ENCODE assay signal across 7 mouse cellular contexts in the genomic region with DNA sequence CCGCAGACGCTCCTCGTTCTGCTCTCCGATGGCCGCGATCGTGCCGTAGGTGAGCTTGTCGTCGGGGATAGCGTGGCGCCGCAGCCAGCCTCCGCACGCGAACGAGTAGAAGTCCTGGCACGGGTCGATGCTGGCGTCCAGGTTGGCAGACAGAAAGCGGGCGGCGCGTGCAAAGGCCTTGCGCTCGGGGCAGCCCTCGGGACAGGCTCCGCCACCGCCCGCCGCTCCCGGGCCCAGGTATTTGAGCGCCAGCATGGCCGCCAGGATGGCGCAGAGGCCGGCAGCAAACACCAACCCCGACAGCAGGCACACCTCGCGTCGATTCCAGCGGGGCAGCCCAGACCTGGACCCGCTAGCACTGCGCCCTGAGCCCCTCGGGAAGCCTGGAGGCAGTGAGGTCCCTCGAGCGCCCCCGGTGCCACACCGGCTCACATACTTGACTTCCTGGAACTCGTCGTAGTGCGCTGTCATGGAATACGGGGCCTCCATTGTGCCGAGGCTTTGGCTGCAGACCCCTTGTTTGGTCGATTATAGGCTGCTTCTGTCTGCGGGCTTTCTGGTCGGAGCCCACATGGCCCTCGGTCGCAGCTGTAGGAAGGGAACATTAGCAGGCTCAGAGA. TPM values are rescaled to one million over a fixed set of nuclear protein-coding genes. Genes with fewer than 3 reads are reported as not detected.
A peak's percentile ranks its signal among the peaks of the same experiment; 100 is the strongest.
DNase-seq lines count a peak whose midpoint lies in the region; ATAC-seq and TF ChIP-seq lines count a peak whose summit lies in the region.

No protein-coding gene starts in this region.

- WGBS in lung, embryonic 14.5 days, result 1% methylated on average over 56 of the region's 58 CpGs
- 2% methylated on average over 58 of the region's 58 CpGs for WGBS in forebrain, embryonic 10.5 days
- WGBS in limb, embryonic 12.5 days, result 2% methylated on average over 58 of the region's 58 CpGs
- WGBS in small intestine, adult 2 months, result 3% methylated on average over 56 of the region's 58 CpGs

- peak overlapping the region; percentile 56 for H3K4me2 ChIP-seq in lung, embryonic 14.5 days
- H3K4me2 ChIP-seq in limb, embryonic 12.5 days, result peak overlapping the region; percentile 59

- no peak for DNase-seq in lung, embryonic 14.5 days
- DNase-seq in lung, postnatal 36 days, result no peak
- no peak for DNase-seq in forebrain, embryonic 10.5 days (ENCODE audit: extremely low spot score, low spot score)
- no peak for DNase-seq in urinary bladder, postnatal 10 days (ENCODE audit: low spot score)
- no peak for DNase-seq in yolk sac, embryonic 10.5 days (ENCODE audit: low spot score)

- peak; percentile 20; the same call in 1 of the 2 replicates for TF ChIP-seq CTCF in lung, embryonic 14.5 days (IDR thresholded peaks at IDR 0.05; ENCODE audit: low read depth)
- TF ChIP-seq CTCF in small intestine, adult 2 months (IDR thresholded peaks at IDR 0.05; ENCODE audit: extremely low read depth, insufficient read length, insufficient replicate concordance, low read depth, low read length), result no peak

- no peak overlapping the region for H3K9ac ChIP-seq in lung, embryonic 14.5 days
- no peak overlapping the region for H3K9ac ChIP-seq in limb, embryonic 12.5 days (replicated peaks)

- H3K9me3 ChIP-seq in lung, embryonic 14.5 days (ENCODE audit: low read depth, low read length), result no peaks in the 10 kb centered on the region
- H3K9me3 ChIP-seq in forebrain, embryonic 10.5 days, result no peaks in the 10 kb centered on the region
- H3K9me3 ChIP-seq in limb, embryonic 12.5 days, result no peaks in the 10 kb centered on the region

- peaks cover 98% of the 10 kb centered on the region for H3K27me3 ChIP-seq in lung, embryonic 14.5 days (ENCODE audit: insufficient read depth, low read length)
- H3K27me3 ChIP-seq in forebrain, embryonic 10.5 days (ENCODE audit: poor library complexity, severe bottlenecking), result peaks cover 99% of the 10 kb centered on the region
- H3K27me3 ChIP-seq in limb, embryonic 12.5 days, result peaks cover 99% of the 10 kb centered on the region
- H3K27me3 ChIP-seq in small intestine, adult 2 months (ENCODE audit: control insufficient read depth, insufficient read depth, low read length), result peaks cover 56% of the 10 kb centered on the region

- H3K36me3 ChIP-seq in lung, embryonic 14.5 days (ENCODE audit: insufficient read depth), result no peaks in the 10 kb centered on the region
- no peaks in the 10 kb centered on the region for H3K36me3 ChIP-seq in forebrain, embryonic 10.5 days (replicated peaks)
- H3K36me3 ChIP-seq in limb, embryonic 12.5 days, result no peaks in the 10 kb centered on the region
- no peaks in the 10 kb centered on the region for H3K36me3 ChIP-seq in small intestine, adult 2 months (ENCODE audit: control insufficient read depth, insufficient read depth, low read length)

- no peak for TF ChIP-seq POLR2A in small intestine, adult 2 months (IDR thresholded peaks at IDR 0.05; ENCODE audit: low read depth, low read length)

- ATAC-seq in lung, embryonic 14.5 days (ENCODE audit: insufficient read depth), result 0 out of 2 replicates have a peak, but pooled peaks have one; percentile 16
- no peak for ATAC-seq in limb, embryonic 12.5 days (ENCODE audit: insufficient number of reproducible peaks, insufficient read depth, low FRiP score, low TSS enrichment, low read depth)

- H3K4me3 ChIP-seq in lung, embryonic 14.5 days (ENCODE audit: low read depth, low read length), result peak overlapping the region; percentile 32
- H3K4me3 ChIP-seq in forebrain, embryonic 10.5 days, result peak overlapping the region; percentile 42
- H3K4me3 ChIP-seq in limb, embryonic 12.5 days (replicated peaks), result peak overlapping the region; percentile 45
- peak overlapping the region; percentile 46 for H3K4me3 ChIP-seq in small intestine, adult 2 months (ENCODE audit: low read depth, low read length)

- no peaks in the 10 kb centered on the region for H3K4me1 ChIP-seq in lung, embryonic 14.5 days (ENCODE audit: insufficient read depth)
- peaks cover 39% of the 10 kb centered on the region for H3K4me1 ChIP-seq in forebrain, embryonic 10.5 days
- H3K4me1 ChIP-seq in limb, embryonic 12.5 days (replicated peaks), result peaks cover 22% of the 10 kb centered on the region
- peaks cover 8% of the 10 kb centered on the region for H3K4me1 ChIP-seq in small intestine, adult 2 months (ENCODE audit: control insufficient read depth, insufficient read depth, insufficient read length, low read length)

- H3K27ac ChIP-seq in lung, embryonic 14.5 days (ENCODE audit: low read depth), result no peak overlapping the region
- H3K27ac ChIP-seq in forebrain, embryonic 10.5 days, result no peak overlapping the region
- no peak overlapping the region for H3K27ac ChIP-seq in limb, embryonic 12.5 days
- no peak overlapping the region for H3K27ac ChIP-seq in small intestine, adult 2 months (ENCODE audit: insufficient read depth, low read depth, low read length)

RNA-seq across cellular contexts. Expression of a gene that starts 1.7 kb away (rescaled TPM):
- 0.26 and 0.61 TPM in 2 replicates for polyA plus RNA-seq in lung, embryonic 14.5 days (2014; fragmentation: Nextera tagmentation; extraction: Ambion mirVana)
- polyA plus RNA-seq in forebrain, embryonic 10.5 days (2016; fragmentation: Nextera tagmentation; extraction: Ambion mirVana), result 1.1 and 1.2 TPM in 2 replicates
- polyA plus RNA-seq in limb, embryonic 12.5 days (2016; fragmentation: Nextera tagmentation; extraction: Ambion mirVana), result 0.29 and 0.56 TPM in 2 replicates
- polyA plus RNA-seq in small intestine, adult 2 months (2012; rRNA removed), result 0.22 and 1.7 TPM in 2 replicates

RNA-seq across cellular contexts. Expression of a gene that starts 28.5 kb away (rescaled TPM):
- polyA plus RNA-seq in lung, embryonic 14.5 days (2014; fragmentation: Nextera tagmentation; extraction: Ambion mirVana), result not detected in 2 replicates
- polyA plus RNA-seq in forebrain, embryonic 10.5 days (2016; fragmentation: Nextera tagmentation; extraction: Ambion mirVana), result not detected in 2 replicates
- not detected in 2 replicates for polyA plus RNA-seq in limb, embryonic 12.5 days (2016; fragmentation: Nextera tagmentation; extraction: Ambion mirVana)
- not detected in 2 replicates for polyA plus RNA-seq in small intestine, adult 2 months (2012; rRNA removed)

RNA-seq across cellular contexts. Expression of a gene that starts 29.8 kb away (rescaled TPM):
- polyA plus RNA-seq in lung, embryonic 14.5 days (2014; fragmentation: Nextera tagmentation; extraction: Ambion mirVana), result not detected in 2 replicates
- polyA plus RNA-seq in forebrain, embryonic 10.5 days (2016; fragmentation: Nextera tagmentation; extraction: Ambion mirVana), result not detected in 2 replicates
- polyA plus RNA-seq in limb, embryonic 12.5 days (2016; fragmentation: Nextera tagmentation; extraction: Ambion mirVana), result not detected in 2 replicates
- polyA plus RNA-seq in small intestine, adult 2 months (2012; rRNA removed), result 13.5 and 5,678 TPM in 2 replicates

RNA-seq across cellular contexts. Expression of a gene that starts 35.8 kb away (rescaled TPM):
- not detected in 2 replicates for polyA plus RNA-seq in lung, embryonic 14.5 days (2014; fragmentation: Nextera tagmentation; extraction: Ambion mirVana)
- not detected in 2 replicates for polyA plus RNA-seq in forebrain, embryonic 10.5 days (2016; fragmentation: Nextera tagmentation; extraction: Ambion mirVana)
- polyA plus RNA-seq in limb, embryonic 12.5 days (2016; fragmentation: Nextera tagmentation; extraction: Ambion mirVana), result 1.7 and 3.0 TPM in 2 replicates
- 0.05 and 0.33 TPM in 2 replicates for polyA plus RNA-seq in small intestine, adult 2 months (2012; rRNA removed)

RNA-seq across cellular contexts. Expression of a gene that starts 49.8 kb away (rescaled TPM):
- not detected in 2 replicates for polyA plus RNA-seq in lung, embryonic 14.5 days (2014; fragmentation: Nextera tagmentation; extraction: Ambion mirVana)
- polyA plus RNA-seq in forebrain, embryonic 10.5 days (2016; fragmentation: Nextera tagmentation; extraction: Ambion mirVana), result 0.36 TPM in 1 of 2 replicates, not detected in the other
- polyA plus RNA-seq in limb, embryonic 12.5 days (2016; fragmentation: Nextera tagmentation; extraction: Ambion mirVana), result 10.4 and 11.8 TPM in 2 replicates
- not detected in 2 replicates for polyA plus RNA-seq in small intestine, adult 2 months (2012; rRNA removed)

Comparison
In these comparisons a context has a peak if more than half of its experiments do, and no peak if none do; other contexts are left out.
1. RNA of a gene that starts 29.8 kb away (polyA plus RNA-seq): 13.5 to 5,678 TPM in small intestine, adult 2 months; not detected in lung, embryonic 14.5 days, not detected in forebrain, embryonic 10.5 days and not detected in limb, embryonic 12.5 days; every median in the first group is over 10 times any median in the second.
2. Peak in every context shown above with its lines, with median percentiles within 50 percentile points of each other: H3K4me3 ChIP-seq.